Mouse (Mus musculus): ENCODE data around the gene Srsf4. TPM values are rescaled to one million over a fixed set of nuclear protein-coding genes. Genes with fewer than 3 reads are reported as not detected.

Srsf4 gene
- total and polyA plus RNA-seq, 3 experiments = 20.4 to 34.9 (median 31.9) TPM

DNA sequence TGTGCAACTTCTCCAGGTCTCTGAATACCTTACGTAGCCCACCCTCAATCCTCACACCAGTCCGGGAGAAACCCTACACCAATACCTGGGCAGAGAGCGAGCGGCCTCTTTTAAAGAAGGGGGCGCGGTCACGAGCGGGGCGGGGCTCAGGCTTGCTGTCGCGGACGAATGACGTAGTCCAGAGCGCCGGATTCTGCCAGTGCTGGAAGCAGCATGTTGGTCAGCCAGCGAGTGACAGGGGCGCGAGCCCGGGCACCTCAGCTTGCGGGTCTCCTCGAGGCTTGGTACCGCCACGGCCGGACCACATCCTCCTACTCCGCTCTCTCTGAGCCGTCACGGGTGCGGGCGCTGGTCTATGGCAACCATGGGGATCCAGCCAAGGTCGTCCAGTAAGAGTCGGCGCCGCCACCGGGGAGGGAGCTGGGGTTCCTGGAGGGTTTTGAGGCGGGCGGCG is 30.1 kb upstream of the Srsf4 start, which contains the start of gene Mecr:
Gene Mecr (plus strand): TSS at position 181 of the 454 bp plus-strand sequence.
- WGBS = under 1% methylated on average over 37 of the region's 37 CpGs
- intact Hi-C loops (cut with DNase I) = loop anchor here (5.0 kb wide), 1 partner anchor 1051 kb away; the partner anchor contains the start of gene Sdc3

DNA sequence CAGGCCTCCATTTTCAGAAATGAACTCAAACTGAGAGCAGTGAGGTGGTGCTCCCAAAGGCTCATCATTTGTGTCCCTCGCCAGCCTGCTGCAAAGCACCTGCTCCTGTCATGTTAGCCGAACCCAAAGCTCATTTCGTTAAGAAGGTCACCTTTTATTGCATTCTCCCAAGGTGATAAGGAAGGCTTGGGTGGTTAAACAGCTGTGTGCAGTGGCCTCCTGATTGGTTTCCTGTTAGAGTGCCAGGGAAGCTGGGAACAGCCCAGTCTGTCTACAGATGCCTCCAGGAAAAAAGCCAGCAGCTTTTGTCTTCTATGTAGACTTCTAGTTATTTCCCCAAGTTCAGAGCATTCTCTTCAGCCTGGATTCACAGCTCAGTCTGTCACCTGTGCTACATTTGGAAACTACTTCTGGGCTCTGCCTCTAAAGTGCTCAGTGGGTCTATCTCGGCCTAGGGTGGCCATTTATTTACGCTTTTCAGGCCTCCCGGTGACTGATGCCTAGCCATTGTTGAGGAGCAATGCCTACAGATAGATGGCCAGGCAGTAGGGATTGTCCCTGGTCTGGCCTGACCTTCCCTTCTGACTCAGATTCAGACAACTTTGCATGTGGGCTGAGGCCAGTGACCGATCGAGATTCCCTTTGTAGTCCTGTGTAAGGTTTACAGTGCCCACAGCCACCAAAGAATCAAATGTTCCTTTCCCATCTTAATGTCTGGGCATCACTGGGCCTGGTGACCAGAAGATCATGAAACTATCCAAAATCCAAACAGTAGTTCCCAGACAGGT is 27.2 kb upstream of the Srsf4 start:
- Histone ChIP-seq H3K4me1 (ENCODE audit: control insufficient read depth, insufficient read depth, low read length) (peaks cover 5% of the 10 kb centered on the region), H3K36me3 (ENCODE audit: control insufficient read depth, insufficient read depth, low read length) (no peaks in the 10 kb centered on the region), H3K79me2 (replicated peaks; ENCODE audit: control insufficient read depth, insufficient read depth, low read length) (no peaks in the 10 kb centered on the region), H3K27ac (no peak overlapping the region), H3K4me3 (no peak overlapping the region), H3K27me3 (ENCODE audit: control insufficient read depth, insufficient read depth, low read length) (no peaks in the 10 kb centered on the region), H3K9ac (ENCODE audit: low read depth, low read length) (no peak overlapping the region)
- TF ChIP-seq POLR2A (IDR thresholded peaks at IDR 0.05; ENCODE audit: insufficient read depth, low read depth, low read length) (no peak), EP300 (IDR thresholded peaks at IDR 0.05; ENCODE audit: insufficient read depth, low read depth, low read length) (no peak), CTCF (IDR thresholded peaks at IDR 0.05) (no peak)
- no peak for DNase-seq
- 79% methylated on average over 8 of the region's 8 CpGs for WGBS
- intact Hi-C loops (cut with DNase I) = no loop called here

More for the DNA sequence above, 30.1 kb upstream of the Srsf4 start, which contains the start of gene Mecr:
- H3K4me1 ChIP-seq (ENCODE audit: control insufficient read depth, insufficient read depth, low read length) = no peaks in the 10 kb centered on the region; the same call in 1 of the 2 replicates
- H3K36me3 ChIP-seq (ENCODE audit: control insufficient read depth, insufficient read depth, low read length) = no peaks in the 10 kb centered on the region
- H3K27ac ChIP-seq = peak within 1 kb of the TSS; percentile 55
- H3K4me3 ChIP-seq = peak within 1 kb of the TSS; percentile 79
- no peaks in the 10 kb centered on the region for H3K27me3 ChIP-seq (ENCODE audit: control insufficient read depth, insufficient read depth, low read length)
- peak within 1 kb of the TSS; percentile 84 for H3K9ac ChIP-seq (ENCODE audit: low read depth, low read length)
- peak; percentile 91 to 95 for DNase-seq
- H3K79me2 ChIP-seq (replicated peaks; ENCODE audit: control insufficient read depth, insufficient read depth, low read length) = no peaks in the 10 kb centered on the region
- no peak for TF ChIP-seq EP300 (IDR thresholded peaks at IDR 0.05; ENCODE audit: insufficient read depth, low read depth, low read length)
- peak; percentile 72 for TF ChIP-seq POLR2A (IDR thresholded peaks at IDR 0.05; ENCODE audit: insufficient read depth, low read depth, low read length)

DNA sequence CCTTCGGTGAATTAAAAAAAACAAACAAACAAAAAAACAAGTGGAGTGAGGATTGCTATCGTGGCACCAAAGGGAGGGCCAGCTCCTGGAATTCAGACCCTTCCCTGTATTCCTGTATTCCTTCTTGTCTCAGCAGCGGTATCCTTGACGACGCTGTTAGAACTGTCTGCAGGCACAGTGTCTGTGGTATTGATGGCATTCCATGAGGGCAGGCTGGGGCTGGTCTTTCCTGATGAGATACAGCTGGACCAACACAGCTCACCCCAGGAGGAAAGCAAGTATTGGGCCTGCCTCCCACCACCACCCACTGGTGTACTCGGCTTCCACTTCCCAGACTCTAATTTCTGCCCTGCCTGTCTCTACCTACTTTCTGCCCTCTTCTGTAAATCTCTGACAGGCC is 25.3 kb upstream of the Srsf4 start:
- no peak for DNase-seq
- no peak overlapping the region for H3K9ac ChIP-seq (ENCODE audit: low read depth, low read length)
- TF ChIP-seq POLR2A (IDR thresholded peaks at IDR 0.05; ENCODE audit: insufficient read depth, low read depth, low read length) = no peak
- no peak for TF ChIP-seq CTCF (IDR thresholded peaks at IDR 0.05)
- no peaks in the 10 kb centered on the region for H3K79me2 ChIP-seq (replicated peaks; ENCODE audit: control insufficient read depth, insufficient read depth, low read length)
- no peaks in the 10 kb centered on the region for H3K36me3 ChIP-seq (ENCODE audit: control insufficient read depth, insufficient read depth, low read length)
- 80% methylated on average over 6 of the region's 6 CpGs for WGBS
- peaks cover 5% of the 10 kb centered on the region for H3K4me1 ChIP-seq (ENCODE audit: control insufficient read depth, insufficient read depth, low read length)
- intact Hi-C loops (cut with DNase I) = no loop called here
- H3K27me3 ChIP-seq (ENCODE audit: control insufficient read depth, insufficient read depth, low read length) = no peaks in the 10 kb centered on the region
- no peak overlapping the region for H3K27ac ChIP-seq
- no peak overlapping the region for H3K4me3 ChIP-seq

DNA sequence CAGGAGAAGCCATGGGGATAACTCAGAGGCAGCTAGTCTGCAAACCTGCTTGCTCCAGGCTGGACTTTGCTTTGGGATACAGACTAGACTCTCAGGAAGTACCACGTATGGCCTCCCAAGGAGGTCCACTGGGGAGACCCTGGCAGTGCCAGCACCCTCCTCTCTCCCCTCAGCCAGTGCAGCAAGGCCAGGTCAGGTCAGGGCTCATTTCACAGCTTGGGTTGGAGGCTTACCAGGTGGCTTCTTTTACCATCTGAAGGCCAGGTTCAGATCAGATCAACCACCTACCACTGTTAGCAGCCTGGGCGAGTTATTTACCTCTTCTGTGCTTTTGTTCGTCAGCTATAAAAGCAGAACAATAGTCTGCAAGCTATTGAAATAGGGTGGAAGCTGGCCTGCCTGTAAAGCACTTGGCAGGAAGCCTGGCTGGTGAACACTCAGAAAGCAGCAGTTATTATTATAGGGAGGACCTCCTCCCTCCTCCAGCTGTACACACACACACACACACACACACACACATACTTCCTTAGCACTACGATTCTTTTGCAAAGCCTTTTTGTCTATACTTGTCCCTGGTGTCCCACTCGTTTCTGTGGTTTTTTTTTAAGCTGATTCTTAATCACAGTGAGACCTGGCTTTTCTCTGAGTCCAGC is 23.3 kb upstream of the Srsf4 start:
- H3K79me2 ChIP-seq (replicated peaks; ENCODE audit: control insufficient read depth, insufficient read depth, low read length) = no peaks in the 10 kb centered on the region
- peak overlapping the region; percentile 20; the same call in 1 of the 2 replicates for H3K9ac ChIP-seq (ENCODE audit: low read depth, low read length)
- no peaks in the 10 kb centered on the region for H3K27me3 ChIP-seq (ENCODE audit: control insufficient read depth, insufficient read depth, low read length)
- H3K27ac ChIP-seq = peak overlapping the region; percentile 82
- TF ChIP-seq POLR2A (IDR thresholded peaks at IDR 0.05; ENCODE audit: insufficient read depth, low read depth, low read length) (0 out of 2 replicates have a peak, but pooled peaks have one; percentile 33), CTCF (IDR thresholded peaks at IDR 0.05) (no peak)
- peaks cover 5% of the 10 kb centered on the region for H3K4me1 ChIP-seq (ENCODE audit: control insufficient read depth, insufficient read depth, low read length)
- WGBS = 4% methylated on average over 5 of the region's 5 CpGs
- DNase-seq = peak; percentile 57 to 72
- no peak overlapping the region for H3K4me3 ChIP-seq
- H3K36me3 ChIP-seq (ENCODE audit: control insufficient read depth, insufficient read depth, low read length) = no peaks in the 10 kb centered on the region
- intact Hi-C loops (cut with DNase I) = no loop called here

DNA sequence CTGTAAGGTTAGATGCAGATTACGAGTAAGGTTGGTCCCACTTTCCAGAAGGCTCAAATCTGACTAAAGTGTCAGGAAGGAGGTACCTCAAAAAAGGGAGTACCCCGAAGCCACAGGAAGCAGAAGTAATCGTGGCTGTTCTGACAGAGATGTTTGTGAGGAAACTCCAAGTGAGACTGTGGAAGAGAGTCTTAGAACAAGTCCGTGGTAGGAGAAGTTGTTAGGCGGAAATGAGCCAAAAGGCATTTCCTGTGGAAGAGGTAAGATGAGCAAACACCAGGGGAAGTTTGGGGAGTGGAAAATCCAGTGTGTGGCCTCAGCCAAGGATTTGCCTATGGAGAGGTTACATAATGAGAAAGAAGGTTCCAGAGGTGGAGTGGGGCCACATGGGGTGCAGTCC is 18.5 kb upstream of the Srsf4 start:
- DNase-seq = no peak
- Histone ChIP-seq H3K27ac (no peak overlapping the region), H3K4me1 (ENCODE audit: control insufficient read depth, insufficient read depth, low read length) (peaks cover 5% of the 10 kb centered on the region), H3K79me2 (replicated peaks; ENCODE audit: control insufficient read depth, insufficient read depth, low read length) (no peaks in the 10 kb centered on the region), H3K4me3 (no peak overlapping the region), H3K27me3 (ENCODE audit: control insufficient read depth, insufficient read depth, low read length) (no peaks in the 10 kb centered on the region), H3K36me3 (ENCODE audit: control insufficient read depth, insufficient read depth, low read length) (0 out of 2 replicates have a peak, but pooled peaks cover 3% of the 10 kb centered on the region), H3K9ac (ENCODE audit: low read depth, low read length) (no peak overlapping the region)
- TF ChIP-seq EP300 (IDR thresholded peaks at IDR 0.05; ENCODE audit: insufficient read depth, low read depth, low read length) (no peak), POLR2A (IDR thresholded peaks at IDR 0.05; ENCODE audit: insufficient read depth, low read depth, low read length) (no peak), CTCF (IDR thresholded peaks at IDR 0.05) (no peak)
- intact Hi-C loops (cut with DNase I) = no loop called here
- 43% methylated on average over 5 of the region's 5 CpGs for WGBS
